Mouse (Mus musculus) C2C12 (cell line): ENCODE data around the gene Dync1li2. TPM values are rescaled to one million over a fixed set of nuclear protein-coding genes. Genes with fewer than 3 reads are reported as not detected.

Experiments used
- H3K27me3 ChIP-seq: one replicate; pipeline ENCODE4 v1.6.1; 2011; ENCODE audit not compliant: control insufficient read depth, insufficient read depth, insufficient read length
- H3K36me3 ChIP-seq: one replicate; pipeline ENCODE4 v1.6.1; 2011; ENCODE audit not compliant: control insufficient read depth, insufficient read depth
- H3K4me3 ChIP-seq: one replicate; pipeline ENCODE4 v1.5.1; 2011; ENCODE audit warnings: mild to moderate bottlenecking, control low read depth; ENCODE audit not compliant: poor library complexity, insufficient read depth, severe bottlenecking
- H3K79me2 ChIP-seq: one replicate; pipeline ENCODE4 v1.6.1; 2011; ENCODE audit not compliant: control insufficient read depth, insufficient read depth
- H3K79me3 ChIP-seq: one replicate; pipeline ENCODE4 v1.6.1; 2011; ENCODE audit warnings: low read depth, control low read depth
- H3ac ChIP-seq: one replicate; pipeline ENCODE3; 2011; ENCODE audit warnings: low read depth; ENCODE audit not compliant: control insufficient read depth, insufficient read length
- CEBPB ChIP-seq: IDR thresholded peaks from one replicate; pipeline ENCODE4 v1.6.1; 2011; ENCODE audit warnings: low read depth, mild to moderate bottlenecking, control low read depth, moderate library complexity
- CTCF ChIP-seq: IDR thresholded peaks from one replicate; pipeline ENCODE4 v1.5.1; 2011; ENCODE audit not compliant: control insufficient read depth, insufficient read depth, insufficient read length
- FOSL1 ChIP-seq: IDR thresholded peaks from one replicate; pipeline ENCODE4 v1.8.0; 2011; ENCODE audit warnings: mild to moderate bottlenecking, low read length; ENCODE audit not compliant: poor library complexity, insufficient read depth, severe bottlenecking
- MAX ChIP-seq: IDR thresholded peaks from one replicate; pipeline ENCODE4 v1.6.1; 2011; ENCODE audit warnings: mild to moderate bottlenecking, control low read depth
- MYOD1 ChIP-seq: IDR thresholded peaks from one replicate; pipeline ENCODE4 v1.6.1; 2011; ENCODE audit warnings: low read depth; ENCODE audit not compliant: control insufficient read depth, insufficient read length
- MYOG ChIP-seq: IDR thresholded peaks from one replicate; pipeline ENCODE4 v1.6.1; 2011; ENCODE audit not compliant: control insufficient read depth, insufficient read length; ENCODE audit errors: extremely low read depth
- USF1 ChIP-seq: IDR thresholded peaks from one replicate; pipeline ENCODE4 v1.6.1; 2011; ENCODE audit warnings: low read depth, mild to moderate bottlenecking, control low read depth, moderate library complexity
- polyA plus RNA-seq: library from polyadenylated mRNA; unstranded; fragments of >200 nt; fragmentation: generic; extraction: Trizol; gene quantifications from one replicate; pipeline ENCODE4 v1.2.1, GENCODE M21; 2012; ENCODE audit warnings: missing spikeins

The Dync1li2 gene
- polyA plus RNA-seq, 1 experiment, result 26.8 TPM

DNA sequence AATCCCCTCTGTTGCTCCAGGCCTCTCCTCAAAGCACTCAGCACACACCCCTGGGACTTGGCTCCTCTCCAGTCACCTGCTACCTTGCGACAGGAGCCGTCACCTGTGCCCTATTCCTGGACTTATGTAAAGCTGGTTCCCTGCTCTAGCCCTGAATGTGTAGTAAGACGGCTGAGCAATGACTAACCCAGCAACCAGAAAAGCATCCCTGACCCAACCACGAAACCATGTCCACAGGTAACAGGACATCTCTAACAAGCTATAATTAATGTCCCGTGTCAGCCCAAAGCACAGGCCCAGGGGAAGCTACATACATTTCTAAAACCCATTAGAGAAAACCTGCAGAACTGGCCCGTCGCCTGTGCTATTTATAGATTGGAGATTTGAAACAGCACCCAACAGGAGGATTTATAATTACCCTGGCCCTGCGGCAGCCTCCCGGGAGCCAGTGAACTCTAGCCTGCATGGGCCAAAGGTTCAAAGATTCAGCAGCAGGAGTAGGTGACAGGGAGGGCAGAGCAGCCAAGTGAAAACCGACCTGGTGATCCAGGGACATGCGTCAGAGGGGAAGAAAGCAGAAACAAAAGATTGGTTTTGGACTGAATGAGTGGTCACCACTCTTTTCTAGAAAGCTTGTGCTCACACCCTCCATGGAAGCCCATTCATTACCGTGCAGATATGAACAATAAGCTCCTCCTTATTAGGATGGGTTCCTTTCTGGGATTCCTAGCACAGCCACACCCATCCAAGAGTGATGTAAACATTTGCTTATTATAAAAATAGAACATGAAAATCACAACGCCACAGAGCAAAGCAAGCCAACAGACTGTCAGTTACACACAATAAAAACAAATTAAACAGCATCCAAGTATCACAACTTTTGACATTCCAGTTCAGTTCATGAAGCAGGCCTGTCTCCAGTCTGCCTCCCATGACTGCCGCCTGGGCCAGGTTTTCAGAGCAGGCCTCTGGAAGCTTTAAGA is 67.7 kb downstream of the Dync1li2 start:
- no peaks in the 10 kb centered on the region for H3K27me3 ChIP-seq
- H3K36me3 ChIP-seq, result no peaks in the 10 kb centered on the region
- TF ChIP-seq FOSL1 (no peak), MYOD1 (no peak), MAX (no peak), CTCF (no peak), MYOG (no peak), USF1 (no peak), CEBPB (no peak)
- no peak overlapping the region for H3K4me3 ChIP-seq
- H3K79me3 ChIP-seq, result peaks cover 33% of the 10 kb centered on the region
- no peak overlapping the region for H3ac ChIP-seq
- peaks cover 85% of the 10 kb centered on the region for H3K79me2 ChIP-seq

DNA sequence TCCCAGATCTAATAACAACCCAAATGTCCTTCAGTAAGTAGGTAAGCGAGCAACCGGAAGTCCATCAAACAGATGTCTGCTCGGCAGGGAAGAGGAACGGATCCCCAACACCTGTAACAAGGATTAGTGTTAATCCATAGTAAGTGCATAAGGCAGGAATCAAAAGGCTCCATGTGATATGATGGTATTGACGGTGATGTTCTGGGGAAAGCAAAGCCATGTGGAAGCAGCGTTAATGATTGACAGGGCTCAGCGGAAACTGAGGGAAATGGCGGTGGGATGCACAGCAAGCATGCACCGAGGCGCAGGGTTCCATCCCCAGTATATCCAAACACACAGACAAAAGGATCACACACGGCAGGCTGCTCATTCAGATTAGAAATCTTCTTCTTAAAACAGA is 68.6 kb downstream of the Dync1li2 start:
- Histone ChIP-seq H3ac (no peak overlapping the region), H3K79me2 (peaks cover 84% of the 10 kb centered on the region), H3K79me3 (peaks cover 34% of the 10 kb centered on the region), H3K27me3 (no peaks in the 10 kb centered on the region), H3K4me3 (no peak overlapping the region), H3K36me3 (no peaks in the 10 kb centered on the region)
- TF ChIP-seq FOSL1 (no peak), MAX (no peak), CEBPB (no peak), MYOG (no peak), USF1 (no peak), MYOD1 (no peak), CTCF (no peak)

DNA sequence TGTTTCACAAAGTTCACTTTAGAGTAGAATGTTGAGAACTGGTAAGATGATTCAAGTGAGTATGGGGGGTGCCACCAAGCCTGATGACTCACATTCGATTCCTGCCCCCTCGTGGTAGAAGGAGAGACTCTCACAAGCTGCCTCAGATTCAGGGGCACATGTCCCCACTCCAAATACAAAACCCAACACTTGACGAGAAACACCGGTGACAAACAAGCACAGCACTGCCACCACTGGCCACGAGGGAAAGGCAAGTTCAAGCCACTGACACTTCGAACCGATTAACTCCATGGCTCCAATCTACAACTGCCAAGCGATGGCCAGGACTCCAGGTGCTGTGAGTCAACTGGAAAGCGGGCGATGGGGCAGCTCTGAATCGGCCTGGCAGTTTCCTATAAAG is 69.1 kb downstream of the Dync1li2 start:
- Histone ChIP-seq H3K36me3 (no peaks in the 10 kb centered on the region), H3K79me3 (peaks cover 34% of the 10 kb centered on the region), H3K79me2 (peaks cover 84% of the 10 kb centered on the region), H3K27me3 (no peaks in the 10 kb centered on the region), H3K4me3 (no peak overlapping the region), H3ac (no peak overlapping the region)
- no peak for TF ChIP-seq CTCF
- no peak for TF ChIP-seq CEBPB
- no peak for TF ChIP-seq MYOG
- TF ChIP-seq FOSL1, result no peak
- no peak for TF ChIP-seq MAX
- no peak for TF ChIP-seq MYOD1
- TF ChIP-seq USF1, result no peak

DNA sequence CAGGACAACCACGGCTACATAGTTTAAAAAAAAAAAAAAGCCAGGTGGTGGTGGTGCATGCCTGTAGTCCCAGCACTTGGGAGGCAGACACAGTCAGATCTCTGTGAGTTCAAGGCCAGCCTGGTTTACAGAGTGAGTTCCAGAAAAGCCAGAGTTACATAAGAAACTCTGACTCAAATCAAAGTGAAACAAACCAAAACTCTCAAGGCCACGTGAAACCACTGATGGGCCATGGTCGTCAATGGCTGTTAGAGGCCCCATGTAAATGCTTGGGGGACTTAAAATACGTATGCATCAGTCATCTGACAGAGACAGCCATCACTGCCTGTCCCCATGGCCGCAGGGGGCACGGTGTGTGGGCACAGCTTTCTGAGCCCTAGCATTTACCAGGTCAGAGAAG is 71.7 kb downstream of the Dync1li2 start:
- TF ChIP-seq USF1 (no peak), CTCF (no peak), MYOD1 (no peak), MYOG (no peak), FOSL1 (no peak), CEBPB (no peak), MAX (no peak)
- Histone ChIP-seq H3ac (no peak overlapping the region), H3K27me3 (no peaks in the 10 kb centered on the region), H3K79me2 (peaks cover 78% of the 10 kb centered on the region), H3K79me3 (peaks cover 27% of the 10 kb centered on the region), H3K36me3 (no peaks in the 10 kb centered on the region), H3K4me3 (no peak overlapping the region)

DNA sequence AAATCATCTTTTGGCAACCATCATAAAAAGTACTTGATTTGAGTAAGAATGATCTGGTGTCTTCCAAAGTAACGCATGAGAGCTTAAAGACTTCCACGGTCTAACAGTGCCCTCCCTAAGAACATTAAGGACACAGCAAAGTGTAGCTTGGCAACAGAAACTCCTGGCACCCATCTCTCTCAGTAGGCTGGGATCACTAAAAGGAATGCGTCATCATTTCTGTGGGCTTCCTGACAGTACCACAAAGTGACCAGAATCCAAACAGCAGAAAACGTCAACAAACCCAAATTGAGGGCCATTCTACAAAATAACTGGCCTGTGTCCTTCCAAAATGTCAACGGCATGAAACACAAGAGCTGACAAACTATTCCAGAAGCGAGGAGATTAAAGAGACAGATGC is 72.8 kb downstream of the Dync1li2 start:
- peaks cover 71% of the 10 kb centered on the region for H3K79me2 ChIP-seq
- peaks cover 21% of the 10 kb centered on the region for H3K79me3 ChIP-seq
- no peak overlapping the region for H3ac ChIP-seq
- H3K4me3 ChIP-seq, result no peak overlapping the region
- no peak for TF ChIP-seq CEBPB
- TF ChIP-seq CTCF, result no peak
- H3K36me3 ChIP-seq, result no peaks in the 10 kb centered on the region
- no peaks in the 10 kb centered on the region for H3K27me3 ChIP-seq
